Mouse (Mus musculus): Measurements from ENCODE around the gene Ldlrap1. TPM values are rescaled to one million over a fixed set of nuclear protein-coding genes. Genes with fewer than 3 reads are reported as not detected.

Ldlrap1 gene
- total RNA-seq, 2 experiments from 2014 or later, result 2.4 to 3.4 TPM

DNA sequence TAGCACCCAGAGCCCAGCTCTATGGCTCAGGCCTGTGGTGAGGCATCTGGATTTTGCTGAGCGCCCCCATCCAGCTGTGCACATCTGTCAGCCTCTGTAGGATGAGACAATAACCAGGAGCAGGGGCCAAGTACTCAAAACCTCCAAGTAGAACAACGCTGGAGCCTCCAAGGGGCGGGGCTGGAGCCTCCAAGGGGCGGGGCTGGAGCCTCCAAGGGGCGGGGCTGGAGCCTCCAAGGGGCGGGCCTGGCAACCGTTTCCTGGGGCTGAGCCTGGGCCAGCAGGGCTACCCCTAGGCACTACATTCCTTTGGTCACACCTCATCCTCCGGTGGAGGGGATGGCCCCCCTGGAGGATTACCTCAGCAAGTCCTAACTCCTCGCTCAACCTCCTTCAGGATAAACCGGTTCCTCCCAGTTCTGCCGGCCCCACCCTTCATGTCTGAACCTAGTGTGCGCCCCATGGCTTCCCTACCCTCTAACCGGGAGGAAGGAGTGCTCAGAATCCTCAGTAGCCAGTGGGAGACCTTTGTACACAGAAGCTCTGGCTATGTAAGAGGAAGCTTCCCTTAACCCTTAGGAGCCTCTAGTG lies 33.7 kb downstream of the Ldlrap1 start:
- peak in 1 of 2 experiments; percentile 83 for DNase-seq (ENCODE audit: extremely low spot score in 1 of 2, low spot score in 2 of 2)
- intact Hi-C loops (cut with DNase I), result no loop called here

DNA sequence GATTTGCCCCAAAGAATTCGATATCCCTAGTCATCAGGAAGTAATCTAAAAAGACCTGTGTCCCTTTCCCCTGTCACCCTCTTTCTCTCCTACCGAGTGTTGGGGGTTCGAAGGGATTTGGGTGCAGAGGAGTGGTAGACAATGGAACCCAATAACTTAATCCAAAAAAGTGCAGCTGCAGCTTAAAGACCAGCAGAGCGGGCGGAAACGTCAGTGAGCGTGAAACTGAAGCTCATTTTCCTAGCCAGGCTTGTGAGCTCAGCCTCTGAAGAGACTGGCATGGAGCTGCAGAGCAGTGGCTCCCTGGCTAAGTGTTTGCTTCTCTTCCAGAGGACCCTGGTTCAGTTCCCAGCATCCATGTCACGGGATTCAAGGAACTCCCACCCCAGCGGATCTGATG lies 34.5 kb downstream of the Ldlrap1 start:
- intact Hi-C loops (cut with DNase I), result no loop called here
- DNase-seq (ENCODE audit: extremely low spot score in 1 of 2, low spot score in 2 of 2), result no peak

DNA sequence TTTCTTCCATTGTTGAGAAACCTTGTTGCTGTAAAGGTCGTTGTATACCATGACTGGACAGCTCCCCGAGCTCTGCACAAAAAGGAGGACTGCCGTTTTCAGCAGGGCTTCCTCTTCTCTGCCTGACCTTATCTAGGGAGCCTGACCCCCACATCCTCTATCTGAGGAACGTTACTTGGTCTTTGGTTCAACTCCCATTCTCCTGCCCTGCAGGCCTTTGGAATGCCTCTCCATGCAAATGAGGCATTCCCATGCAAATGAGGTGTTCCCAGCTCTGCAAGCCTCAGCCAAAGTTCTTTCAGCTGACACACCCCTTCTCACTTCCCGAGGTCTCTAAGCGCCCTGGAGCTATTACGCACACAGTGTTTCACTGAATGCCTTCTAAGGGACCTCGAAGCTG lies 37.7 kb downstream of the Ldlrap1 start:
- DNase-seq (ENCODE audit: extremely low spot score in 1 of 2, low spot score in 2 of 2), result no peak
- intact Hi-C loops (cut with DNase I), result no loop called here

DNA sequence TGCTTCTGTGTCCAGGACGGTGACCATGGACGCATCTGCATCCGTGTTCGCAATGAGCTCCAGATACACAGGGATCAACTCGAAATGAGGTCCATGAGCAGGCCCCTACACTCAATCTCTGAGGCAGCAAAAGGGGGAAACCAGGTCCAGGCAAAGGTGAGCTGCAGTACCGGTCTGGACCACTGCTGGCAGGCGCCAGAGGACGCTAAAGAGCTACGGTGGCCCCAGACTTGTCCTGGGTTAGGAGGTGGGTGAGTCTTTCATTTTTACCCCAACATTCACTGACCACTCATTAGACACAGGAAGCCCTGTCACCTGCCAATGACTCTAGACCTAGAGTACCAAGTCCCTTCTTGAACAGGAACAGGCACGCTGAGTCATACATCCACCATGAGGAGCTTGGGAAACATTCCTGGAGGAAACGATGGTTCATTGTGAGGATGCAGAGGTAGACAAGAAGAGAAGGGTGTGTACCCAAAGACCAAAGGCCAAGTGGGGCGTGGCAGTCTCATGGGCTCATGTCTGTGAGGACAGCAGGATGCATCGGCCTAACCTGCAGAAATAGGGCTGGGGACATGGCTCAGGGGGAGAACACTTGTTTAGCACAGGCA lies 42.0 kb downstream of the Ldlrap1 start:
- intact Hi-C loops (cut with DNase I), result no loop called here
- DNase-seq (ENCODE audit: extremely low spot score in 1 of 2, low spot score in 2 of 2), result no peak

DNA sequence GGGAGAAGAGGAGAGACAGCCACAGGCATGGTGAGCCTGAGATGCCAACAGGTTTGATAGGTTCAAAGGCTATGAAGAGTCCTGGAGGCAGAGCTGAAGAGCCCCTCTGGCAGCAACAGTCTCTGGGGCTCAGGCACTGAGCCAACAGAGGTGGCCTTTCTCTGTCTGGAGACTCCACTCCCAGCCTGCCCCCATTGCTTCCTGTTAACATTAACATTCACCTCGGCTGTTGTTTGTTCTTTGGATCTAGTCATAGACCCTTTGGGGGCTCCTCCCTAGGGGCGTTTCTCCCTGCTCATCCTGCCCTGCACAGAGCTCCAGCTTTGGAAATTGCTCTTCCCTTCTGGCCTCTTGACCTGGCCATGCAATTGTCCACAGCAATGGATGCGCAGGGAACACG lies 42.9 kb downstream of the Ldlrap1 start:
- intact Hi-C loops (cut with DNase I), result no loop called here
- peak in 1 of 2 experiments; percentile 51 for DNase-seq (ENCODE audit: extremely low spot score in 1 of 2, low spot score in 2 of 2)

DNA sequence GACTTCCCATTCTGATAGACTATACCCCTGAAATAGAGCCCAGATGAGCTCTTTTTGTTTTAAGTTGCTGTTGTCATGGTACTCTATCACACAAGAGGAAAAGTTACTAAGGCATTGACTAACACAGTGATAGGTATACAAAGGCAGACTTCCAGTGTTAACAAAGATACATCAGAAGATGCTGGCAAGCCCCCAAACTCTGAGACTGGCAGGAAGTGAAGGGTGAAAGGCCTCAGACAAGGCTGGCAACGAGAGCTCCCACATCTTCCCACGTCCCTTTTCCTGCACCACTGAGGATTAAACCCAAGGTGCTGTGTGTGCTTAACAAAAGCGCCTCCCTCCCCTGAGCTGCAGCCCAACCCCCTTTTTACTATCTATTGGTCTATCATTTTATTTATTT lies 44.6 kb downstream of the Ldlrap1 start:
- DNase-seq (ENCODE audit: extremely low spot score in 1 of 2, low spot score in 2 of 2), result no peak
- intact Hi-C loops (cut with DNase I), result no loop called here

DNA sequence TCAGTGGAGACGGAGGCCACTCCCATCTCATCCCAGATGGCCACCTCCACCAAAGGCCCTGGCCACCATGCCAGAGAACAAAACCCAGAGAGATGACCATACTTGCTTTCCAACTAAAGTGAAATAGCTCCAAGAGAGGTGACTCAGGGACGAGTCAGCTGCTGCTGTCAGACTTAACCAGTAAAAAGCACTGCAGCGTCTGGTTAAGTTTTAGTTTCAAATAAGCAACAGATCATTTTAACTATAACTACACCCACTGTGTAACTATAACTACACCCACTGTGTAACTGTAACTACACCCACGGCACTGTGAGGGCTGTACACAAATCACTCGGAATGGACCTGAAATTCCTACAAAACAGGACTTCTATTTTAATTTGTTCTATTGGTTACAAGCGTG lies 46.7 kb downstream of the Ldlrap1 start:
- intact Hi-C loops (cut with DNase I), result no loop called here
- no peak for DNase-seq (ENCODE audit: extremely low spot score in 1 of 2, low spot score in 2 of 2)

DNA sequence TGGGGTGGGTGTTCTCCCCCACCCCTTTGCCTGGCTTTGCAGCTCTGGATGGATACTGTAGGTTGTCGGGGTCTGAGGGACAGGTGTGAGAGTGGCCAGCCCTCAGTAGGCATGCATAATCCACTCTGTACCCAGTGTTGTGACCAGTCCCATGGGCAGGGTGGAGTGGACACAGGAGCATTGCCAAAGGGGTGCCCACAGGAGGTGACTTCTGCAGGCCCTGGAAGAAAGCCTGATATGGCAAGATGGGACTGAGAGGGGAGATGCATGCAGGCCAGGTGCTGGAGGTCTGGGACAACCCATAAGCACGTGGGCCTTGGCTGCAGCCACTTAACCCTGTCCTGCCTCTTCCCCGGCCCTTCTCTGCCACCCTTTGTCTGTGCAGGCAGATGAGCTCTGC lies 47.5 kb downstream of the Ldlrap1 start:
- no peak for DNase-seq (ENCODE audit: extremely low spot score in 1 of 2, low spot score in 2 of 2)
- intact Hi-C loops (cut with DNase I), result no loop called here

DNA sequence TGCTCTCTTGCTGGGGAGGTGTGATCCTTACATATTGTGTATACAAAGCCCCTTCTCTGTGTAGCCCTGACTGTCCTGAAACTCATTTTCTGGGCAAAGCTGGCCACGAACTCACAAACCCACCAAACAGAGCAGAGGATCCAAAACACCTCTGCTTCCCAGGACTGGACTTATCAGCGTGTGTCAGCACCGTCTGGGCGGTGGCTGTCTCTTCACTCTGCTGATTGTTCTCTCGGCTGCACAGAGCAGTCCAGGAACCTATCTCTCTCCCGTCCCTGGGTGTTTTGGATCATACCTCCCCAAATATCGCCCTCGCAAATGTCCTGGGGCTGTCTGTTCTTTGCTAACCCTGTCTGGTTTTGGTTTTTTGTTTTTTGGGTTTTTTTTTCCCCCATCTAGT lies 48.3 kb downstream of the Ldlrap1 start:
- intact Hi-C loops (cut with DNase I), result no loop called here
- no peak for DNase-seq (ENCODE audit: extremely low spot score in 1 of 2, low spot score in 2 of 2)

DNA sequence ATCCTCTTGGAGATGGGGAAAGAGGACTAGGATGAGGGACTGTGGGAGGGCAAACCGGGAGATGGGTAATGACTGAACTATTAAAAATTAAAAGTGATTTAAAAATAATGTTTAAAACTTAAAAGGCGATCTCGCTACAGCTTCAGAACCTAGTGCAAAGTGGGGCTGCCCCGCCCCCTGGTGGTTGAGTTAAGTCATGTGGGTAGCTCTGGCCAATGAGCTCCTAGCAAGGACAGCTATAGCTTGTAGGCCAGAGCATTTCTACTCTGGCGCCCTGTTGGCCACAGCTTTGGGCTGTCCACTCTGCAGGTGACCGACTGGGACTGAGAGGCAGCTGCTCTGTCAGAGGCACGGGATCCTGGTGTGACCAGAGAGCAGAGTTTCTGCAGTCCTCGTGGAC lies 53.9 kb downstream of the Ldlrap1 start:
- peak; percentile 78 to 88 for DNase-seq (ENCODE audit: extremely low spot score in 1 of 2, low spot score in 2 of 2)
- intact Hi-C loops (cut with DNase I), result no loop called here

DNA sequence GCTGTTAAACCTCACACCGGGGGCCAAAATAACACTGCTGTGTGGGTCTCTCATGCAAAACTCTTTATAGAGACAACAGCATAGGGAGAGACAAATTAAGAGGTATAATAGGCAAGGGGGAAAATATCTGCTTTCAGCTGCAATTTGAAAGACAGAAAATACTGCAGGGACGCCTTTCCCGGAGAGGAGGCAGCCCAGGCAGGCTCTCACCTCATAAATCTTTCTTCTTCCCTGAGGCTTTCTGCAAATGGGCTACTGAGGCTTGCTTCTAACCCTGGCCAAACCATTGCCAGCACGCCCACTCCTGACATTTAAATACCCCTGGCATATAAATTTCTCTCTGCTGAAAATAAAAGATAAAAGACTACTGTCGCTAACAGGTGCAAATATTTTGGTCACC lies 62.5 kb downstream of the Ldlrap1 start:
- intact Hi-C loops (cut with DNase I), result no loop called here
- DNase-seq (ENCODE audit: extremely low spot score in 1 of 2, low spot score in 2 of 2), result no peak

DNA sequence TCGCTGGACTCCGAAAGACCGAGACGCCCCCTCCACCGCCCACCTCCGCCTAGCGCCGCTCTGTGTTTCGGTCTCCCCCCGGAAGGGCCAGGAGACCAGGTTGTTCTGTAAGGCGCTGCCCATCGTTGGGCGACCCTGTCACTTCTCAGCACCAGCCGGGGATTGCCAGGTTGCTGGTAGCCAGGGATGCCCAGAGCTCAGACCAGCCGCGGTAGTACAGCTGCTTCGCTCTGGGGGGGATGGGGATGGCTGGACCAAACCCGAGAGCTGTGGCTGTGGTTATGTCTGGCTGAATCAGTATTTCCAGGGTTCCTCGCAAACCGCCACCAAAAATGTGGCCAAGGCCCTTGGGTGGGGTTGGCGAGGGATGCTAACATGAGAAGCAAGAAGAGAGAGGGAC lies 63.2 kb downstream of the Ldlrap1 start:
- intact Hi-C loops (cut with DNase I), result loop anchor here (5.0 kb wide), 2 partner anchors 72 to 152 kb away; partner anchors contain the start of gene Selenon
- DNase-seq (ENCODE audit: extremely low spot score in 1 of 2, low spot score in 2 of 2), result no peak

DNA sequence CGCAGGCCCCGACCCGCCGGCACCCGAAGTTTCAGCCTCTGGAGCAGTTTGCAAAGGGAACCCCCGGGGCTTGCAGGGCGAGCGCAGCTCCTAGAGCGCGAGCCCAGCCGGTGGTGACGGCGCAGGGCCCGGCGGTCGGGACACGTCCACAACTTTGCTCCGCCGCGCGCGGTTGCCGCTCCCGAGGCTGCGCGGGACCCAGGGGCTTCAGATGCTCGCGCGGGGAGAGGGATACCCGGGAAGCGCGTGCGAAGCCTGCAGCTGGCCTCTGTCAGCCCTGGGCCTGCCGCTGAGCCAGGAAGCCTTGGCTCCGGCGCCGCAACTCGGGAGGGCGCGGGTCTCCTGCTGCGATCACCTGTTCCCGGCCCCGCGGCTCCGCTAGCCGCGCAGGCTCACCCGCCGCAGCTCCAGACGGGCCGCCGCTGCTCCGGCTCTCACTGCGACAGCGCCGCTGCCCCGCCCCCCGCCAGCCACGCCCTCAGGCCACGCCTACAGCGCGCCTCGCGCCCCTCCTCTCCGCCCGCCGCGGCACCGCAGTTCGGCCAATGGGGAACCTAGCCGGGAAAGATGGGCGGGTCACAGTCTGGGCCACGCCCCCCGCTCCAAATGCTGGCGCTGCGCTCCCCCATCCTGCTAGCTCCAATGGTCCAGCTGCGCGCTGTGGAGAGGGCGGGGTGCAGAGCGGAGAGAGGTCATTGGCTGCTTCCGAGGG lies 63.8 kb downstream of the Ldlrap1 start, which contains the start of gene Man1c1:
TSS of gene Man1c1 (minus strand) at position 456 of the 712 bp plus-strand sequence.
- intact Hi-C loops (cut with DNase I), result loop anchor here (5.0 kb wide), 2 partner anchors 72 to 152 kb away; partner anchors contain the start of gene Selenon

DNA sequence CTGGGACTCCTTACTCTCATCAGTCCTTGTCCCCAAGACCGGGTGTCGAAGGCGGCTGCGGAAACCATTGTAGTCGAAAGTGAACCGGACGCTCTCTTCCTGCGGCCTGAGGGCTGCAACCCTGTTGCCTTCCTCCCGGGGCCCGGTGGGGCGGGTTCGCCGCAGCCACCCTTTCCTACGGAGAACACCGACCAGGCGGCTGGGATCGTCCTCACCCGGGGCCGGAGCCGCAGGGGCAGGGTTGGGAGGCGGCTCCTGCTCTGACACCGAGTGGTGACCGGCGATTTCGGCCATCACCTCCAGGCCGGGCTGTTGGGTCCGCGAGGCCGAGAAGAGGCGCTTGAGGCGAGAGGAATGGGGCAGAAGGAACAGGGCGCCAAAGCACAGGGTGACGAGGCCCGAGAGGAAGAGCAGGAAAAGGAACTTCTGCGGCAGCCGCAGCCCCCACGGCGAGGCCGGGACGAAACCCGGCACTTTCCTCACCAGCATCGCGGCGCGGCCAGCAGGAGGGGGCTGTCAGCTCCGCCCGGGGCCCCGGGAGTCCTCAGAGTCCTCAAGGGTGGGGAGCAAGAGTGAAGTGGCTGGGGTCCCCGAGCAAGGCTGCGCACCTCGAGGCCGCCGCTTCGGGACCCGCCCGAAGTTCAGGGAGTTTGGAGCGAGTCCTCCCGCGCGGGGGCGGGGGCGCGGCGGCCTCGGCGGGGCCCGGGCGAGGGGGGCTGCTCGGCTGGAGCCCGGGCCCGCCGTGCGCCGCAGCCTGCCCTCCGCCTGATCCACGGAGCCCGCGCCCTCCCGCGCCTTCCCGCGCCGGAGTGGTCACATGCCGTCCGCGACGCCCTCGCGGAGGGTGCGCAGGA lies 64.6 kb downstream of the Ldlrap1 start:
- intact Hi-C loops (cut with DNase I), result loop anchor here (5.0 kb wide), 2 partner anchors 71 to 151 kb away; partner anchors contain the start of gene Selenon
- DNase-seq (ENCODE audit: extremely low spot score in 1 of 2, low spot score in 2 of 2), result peak in 1 of 2 experiments; percentile 71

More for the DNA sequence above, 63.8 kb downstream of the Ldlrap1 start, which contains the start of gene Man1c1:
- DNase-seq (ENCODE audit: extremely low spot score in 1 of 2, low spot score in 2 of 2), result peak; percentile 98 to 99

DNA sequence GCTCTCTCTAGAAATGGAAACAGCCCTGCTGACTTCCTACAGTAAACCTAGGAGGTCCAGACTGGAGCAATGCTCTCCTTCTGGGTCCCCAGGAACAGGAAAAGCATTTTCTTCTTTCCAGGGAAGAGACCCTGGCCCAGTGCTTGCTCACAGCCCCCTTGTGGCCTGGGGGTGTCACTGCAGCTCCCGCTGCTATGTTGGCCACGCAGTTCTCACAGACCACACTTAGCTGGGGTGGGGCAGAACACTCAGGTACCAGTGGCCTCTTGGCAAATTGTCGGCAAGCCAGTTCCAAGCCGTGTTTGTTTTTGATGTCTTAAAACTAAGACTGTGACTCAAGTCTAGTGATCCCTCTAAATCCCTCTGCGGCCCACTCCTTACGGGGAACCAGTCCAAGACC lies 65.9 kb downstream of the Ldlrap1 start:
- DNase-seq (ENCODE audit: extremely low spot score in 1 of 2, low spot score in 2 of 2), result peak; percentile 45 to 82
- intact Hi-C loops (cut with DNase I), result loop anchor here (5.0 kb wide), 2 partner anchors 70 to 150 kb away; partner anchors contain the start of gene Selenon

DNA sequence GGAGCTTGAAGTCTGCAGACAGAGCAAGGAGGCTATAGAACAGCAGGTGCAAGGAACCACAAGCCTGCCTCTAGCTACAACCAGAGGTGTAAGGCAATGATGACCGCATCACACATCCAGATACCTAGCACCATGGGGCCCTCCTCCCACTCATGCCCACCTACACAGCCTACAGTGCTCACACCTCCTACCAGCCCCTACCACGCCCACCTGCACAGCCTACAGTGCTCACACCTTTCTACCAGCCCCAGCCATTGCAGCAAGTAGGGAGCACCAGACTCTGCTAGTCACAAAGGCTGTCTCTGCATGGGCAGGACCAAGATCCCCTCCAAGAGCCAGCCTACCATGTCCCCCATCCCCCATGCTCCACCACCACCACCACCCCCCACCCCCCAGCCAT lies 66.9 kb downstream of the Ldlrap1 start:
- intact Hi-C loops (cut with DNase I), result loop anchor here (5.0 kb wide), 2 partner anchors 69 to 149 kb away; partner anchors contain the start of gene Selenon
- DNase-seq (ENCODE audit: extremely low spot score in 1 of 2, low spot score in 2 of 2), result no peak

DNA sequence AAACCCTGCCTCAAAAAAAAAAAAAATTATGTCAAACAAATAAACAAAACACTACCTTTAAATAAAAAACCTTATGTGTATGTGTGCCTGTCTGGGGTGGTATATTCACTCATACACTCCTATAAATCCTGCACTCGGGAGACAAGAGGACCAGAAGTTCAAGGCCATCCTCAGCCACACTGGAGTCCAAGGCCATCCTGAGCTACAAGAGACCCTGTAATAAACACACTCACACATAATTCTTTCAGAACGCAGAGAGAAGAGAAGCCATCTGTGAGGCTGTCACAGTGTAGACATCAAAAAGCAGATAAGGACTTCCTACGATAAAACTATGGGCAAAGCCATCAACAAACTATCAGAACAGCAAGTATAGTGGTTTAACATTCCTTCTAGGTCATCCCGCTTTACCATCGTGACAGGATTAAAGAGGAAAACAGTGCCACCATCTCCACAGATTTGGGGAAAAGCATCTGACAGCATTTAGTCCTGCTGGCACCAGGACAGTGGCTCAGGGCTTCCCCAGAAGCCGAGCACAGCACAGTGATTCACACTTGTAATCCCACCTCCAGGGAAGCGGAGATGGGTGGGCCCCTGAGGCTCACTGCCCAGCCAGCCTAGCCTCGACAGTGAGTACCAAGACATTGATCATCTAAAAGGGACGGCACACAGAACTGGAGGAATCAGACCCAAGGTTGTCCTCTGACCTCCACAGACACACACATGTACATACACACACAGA lies 74.5 kb downstream of the Ldlrap1 start:
- intact Hi-C loops (cut with DNase I), result no loop called here
- DNase-seq (ENCODE audit: extremely low spot score in 1 of 2, low spot score in 2 of 2), result no peak

DNA sequence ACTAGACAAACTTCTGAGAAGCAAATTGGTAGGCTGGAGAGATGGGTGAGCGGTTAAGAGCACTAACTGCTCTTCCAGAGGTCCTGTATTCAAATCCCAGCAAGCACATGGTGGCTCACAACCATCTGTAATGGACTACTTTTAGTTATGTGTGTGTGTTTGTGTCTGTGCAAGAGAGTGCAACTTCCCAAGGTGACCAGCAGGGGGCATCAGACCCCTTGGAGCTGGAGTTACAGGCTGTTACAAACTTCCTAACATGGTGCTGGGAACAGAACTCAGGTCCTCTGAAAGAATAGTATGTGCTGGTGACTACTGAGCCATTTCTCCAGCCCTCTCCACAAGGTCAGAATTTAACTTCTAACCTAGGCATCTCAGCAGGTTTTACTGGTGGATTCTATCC lies 75.4 kb downstream of the Ldlrap1 start:
- no peak for DNase-seq (ENCODE audit: extremely low spot score in 1 of 2, low spot score in 2 of 2)
- intact Hi-C loops (cut with DNase I), result no loop called here
